Mouse (Mus musculus): ENCODE data around the gene Grik1. TPM values are rescaled to one million over a fixed set of nuclear protein-coding genes. Genes with fewer than 3 reads are reported as not detected.

Grik1 gene
- polyA plus RNA-seq, 1 experiment: not detected

- TF ChIP-seq CTCF (IDR thresholded peaks at IDR 0.05; ENCODE audit: low read depth, low read length) (no peak), POLR2A (IDR thresholded peaks at IDR 0.05; ENCODE audit: borderline replicate concordance, low read depth, low read length) (no peak)
- Histone ChIP-seq H3K4me3 (ENCODE audit: insufficient read depth, low read length) (no peak overlapping the region), H3K4me1 (ENCODE audit: control insufficient read depth, insufficient read depth, low read length) (no peaks in the 10 kb centered on the region), H3K27ac (ENCODE audit: insufficient read depth, low read depth, low read length) (no peak overlapping the region)
Measured at GRCm38 (mm10) chr16:88174083-88174721, 115.9 kb downstream of the Grik1 start.

GRCm38 (mm10) chr16:88166547-88166946, 123.5 kb downstream of the Grik1 start:
- no peak for TF ChIP-seq POLR2A (IDR thresholded peaks at IDR 0.05; ENCODE audit: borderline replicate concordance, low read depth, low read length)
- no peak for TF ChIP-seq CTCF (IDR thresholded peaks at IDR 0.05; ENCODE audit: low read depth, low read length)
- Histone ChIP-seq H3K4me3 (ENCODE audit: insufficient read depth, low read length) (no peak overlapping the region), H3K4me1 (ENCODE audit: control insufficient read depth, insufficient read depth, low read length) (no peaks in the 10 kb centered on the region), H3K27ac (ENCODE audit: insufficient read depth, low read depth, low read length) (no peak overlapping the region)

GRCm38 (mm10) chr16:88142574-88142973, 147.5 kb downstream of the Grik1 start:
- no peak for TF ChIP-seq POLR2A (IDR thresholded peaks at IDR 0.05; ENCODE audit: borderline replicate concordance, low read depth, low read length)
- TF ChIP-seq CTCF (IDR thresholded peaks at IDR 0.05; ENCODE audit: low read depth, low read length): no peak
- no peak overlapping the region for H3K27ac ChIP-seq (ENCODE audit: insufficient read depth, low read depth, low read length)
- H3K4me1 ChIP-seq (ENCODE audit: control insufficient read depth, insufficient read depth, low read length): no peaks in the 10 kb centered on the region
- no peak overlapping the region for H3K4me3 ChIP-seq (ENCODE audit: insufficient read depth, low read length)

GRCm38 (mm10) chr16:88142136-88142535, 147.9 kb downstream of the Grik1 start:
- H3K4me1 ChIP-seq (ENCODE audit: control insufficient read depth, insufficient read depth, low read length): no peaks in the 10 kb centered on the region
- TF ChIP-seq CTCF (IDR thresholded peaks at IDR 0.05; ENCODE audit: low read depth, low read length) (no peak), POLR2A (IDR thresholded peaks at IDR 0.05; ENCODE audit: borderline replicate concordance, low read depth, low read length) (no peak)
- H3K27ac ChIP-seq (ENCODE audit: insufficient read depth, low read depth, low read length): no peak overlapping the region
- no peak overlapping the region for H3K4me3 ChIP-seq (ENCODE audit: insufficient read depth, low read length)

- no peak for TF ChIP-seq CTCF (IDR thresholded peaks at IDR 0.05; ENCODE audit: low read depth, low read length)
- TF ChIP-seq POLR2A (IDR thresholded peaks at IDR 0.05; ENCODE audit: borderline replicate concordance, low read depth, low read length): no peak
- H3K4me3 ChIP-seq (ENCODE audit: insufficient read depth, low read length): no peak overlapping the region
- H3K27ac ChIP-seq (ENCODE audit: insufficient read depth, low read depth, low read length): no peak overlapping the region
- H3K4me1 ChIP-seq (ENCODE audit: control insufficient read depth, insufficient read depth, low read length): no peaks in the 10 kb centered on the region
Measured at GRCm38 (mm10) chr16:88141594-88141993, 148.5 kb downstream of the Grik1 start.

- H3K4me1 ChIP-seq (ENCODE audit: control insufficient read depth, insufficient read depth, low read length): no peaks in the 10 kb centered on the region
- no peak overlapping the region for H3K27ac ChIP-seq (ENCODE audit: insufficient read depth, low read depth, low read length)
- H3K4me3 ChIP-seq (ENCODE audit: insufficient read depth, low read length): no peak overlapping the region
- TF ChIP-seq POLR2A (IDR thresholded peaks at IDR 0.05; ENCODE audit: borderline replicate concordance, low read depth, low read length): no peak
- no peak for TF ChIP-seq CTCF (IDR thresholded peaks at IDR 0.05; ENCODE audit: low read depth, low read length)
Measured at GRCm38 (mm10) chr16:88138913-88139312, 151.2 kb downstream of the Grik1 start.

- Histone ChIP-seq H3K27ac (ENCODE audit: insufficient read depth, low read depth, low read length) (no peak overlapping the region), H3K4me3 (ENCODE audit: insufficient read depth, low read length) (no peak overlapping the region), H3K4me1 (ENCODE audit: control insufficient read depth, insufficient read depth, low read length) (no peaks in the 10 kb centered on the region)
Measured at GRCm38 (mm10) chr16:88132919-88133318, 157.1 kb downstream of the Grik1 start.

GRCm38 (mm10) chr16:88131103-88131502, 159.0 kb downstream of the Grik1 start:
- H3K4me3 ChIP-seq (ENCODE audit: insufficient read depth, low read length): no peak overlapping the region
- H3K4me1 ChIP-seq (ENCODE audit: control insufficient read depth, insufficient read depth, low read length): no peaks in the 10 kb centered on the region
- TF ChIP-seq CTCF (IDR thresholded peaks at IDR 0.05; ENCODE audit: low read depth, low read length) (no peak), POLR2A (IDR thresholded peaks at IDR 0.05; ENCODE audit: borderline replicate concordance, low read depth, low read length) (no peak)
- no peak overlapping the region for H3K27ac ChIP-seq (ENCODE audit: insufficient read depth, low read depth, low read length)

More at GRCm38 (mm10) chr16:88132919-88133318, 157.1 kb downstream of the Grik1 start:
- no peak for TF ChIP-seq POLR2A (IDR thresholded peaks at IDR 0.05; ENCODE audit: borderline replicate concordance, low read depth, low read length)
- no peak for TF ChIP-seq CTCF (IDR thresholded peaks at IDR 0.05; ENCODE audit: low read depth, low read length)

GRCm38 (mm10) chr16:88125098-88125497, 165.0 kb downstream of the Grik1 start:
- Histone ChIP-seq H3K27ac (ENCODE audit: insufficient read depth, low read depth, low read length) (no peak overlapping the region), H3K4me3 (ENCODE audit: insufficient read depth, low read length) (no peak overlapping the region), H3K4me1 (ENCODE audit: control insufficient read depth, insufficient read depth, low read length) (no peaks in the 10 kb centered on the region)
- TF ChIP-seq CTCF (IDR thresholded peaks at IDR 0.05; ENCODE audit: low read depth, low read length) (no peak), POLR2A (IDR thresholded peaks at IDR 0.05; ENCODE audit: borderline replicate concordance, low read depth, low read length) (no peak)

GRCm38 (mm10) chr16:88112551-88113138, 177.4 kb downstream of the Grik1 start:
- H3K4me3 ChIP-seq (ENCODE audit: insufficient read depth, low read length): no peak overlapping the region
- TF ChIP-seq POLR2A (IDR thresholded peaks at IDR 0.05; ENCODE audit: borderline replicate concordance, low read depth, low read length) (no peak), CTCF (IDR thresholded peaks at IDR 0.05; ENCODE audit: low read depth, low read length) (no peak)
- H3K27ac ChIP-seq (ENCODE audit: insufficient read depth, low read depth, low read length): no peak overlapping the region
- no peaks in the 10 kb centered on the region for H3K4me1 ChIP-seq (ENCODE audit: control insufficient read depth, insufficient read depth, low read length)
